Mouse (Mus musculus): Measurements from ENCODE around the gene Chn1.
"Not testable (repeated sequence)": the region's sequence is repeated elsewhere in the genome, so short reads cannot be mapped to it uniquely, and the experiment has no call there.

Gene Chn1

GRCm38 (mm10) chr2:73774786-73775682 lies at the start of gene Chn1:
Chn1 (minus strand) TSS chr2:73775346.
- peak; percentile 34 for DNase-seq (ENCODE audit: low read depth, low spot score)

GRCm38 (mm10) chr2:73818742-73819141 lies 43.6 kb upstream of the Chn1 start:
- peak; percentile 6 for DNase-seq (ENCODE audit: low read depth, low spot score)

GRCm38 (mm10) chr2:73807609-73808008 lies 32.5 kb upstream of the Chn1 start:
- no peak for DNase-seq (ENCODE audit: low read depth, low spot score)

GRCm38 (mm10) chr2:73800127-73800526 lies 25.0 kb upstream of the Chn1 start:
- not testable (repeated sequence) for DNase-seq (ENCODE audit: low read depth, low spot score)

GRCm38 (mm10) chr2:73798786-73799185 lies 23.6 kb upstream of the Chn1 start:
- DNase-seq (ENCODE audit: low read depth, low spot score) = no peak

GRCm38 (mm10) chr2:73798136-73798535 lies 23.0 kb upstream of the Chn1 start:
- DNase-seq (ENCODE audit: low read depth, low spot score) = no peak

- peak; percentile 9 for DNase-seq (ENCODE audit: low read depth, low spot score)
These were observed 16.9 kb upstream of the Chn1 start for GRCm38 (mm10) chr2:73791846-73792630.

GRCm38 (mm10) chr2:73790332-73790731 lies 15.2 kb upstream of the Chn1 start:
- DNase-seq (ENCODE audit: low read depth, low spot score) = no peak

- DNase-seq (ENCODE audit: low read depth, low spot score) = no peak
These were observed 13.2 kb upstream of the Chn1 start for GRCm38 (mm10) chr2:73788395-73788794.

GRCm38 (mm10) chr2:73782371-73782905 lies 7.3 kb upstream of the Chn1 start:
- DNase-seq (ENCODE audit: low read depth, low spot score) = no peak

GRCm38 (mm10) chr2:73780321-73781010 lies 5.3 kb upstream of the Chn1 start:
- no peak for DNase-seq (ENCODE audit: low read depth, low spot score)

- no peak for DNase-seq (ENCODE audit: low read depth, low spot score)
These were observed 4.7 kb upstream of the Chn1 start for GRCm38 (mm10) chr2:73779796-73780195.

GRCm38 (mm10) chr2:73779016-73779595 lies 4.0 kb upstream of the Chn1 start:
- no peak for DNase-seq (ENCODE audit: low read depth, low spot score)

- no peak for DNase-seq (ENCODE audit: low read depth, low spot score)
These were observed 1.8 kb upstream of the Chn1 start for GRCm38 (mm10) chr2:73776936-73777335.

- DNase-seq (ENCODE audit: low read depth, low spot score) = no peak
These were observed 651 bp upstream of the Chn1 start for GRCm38 (mm10) chr2:73775683-73776310.

GRCm38 (mm10) chr2:73772945-73773344 lies 2.2 kb downstream of the Chn1 start:
- no peak for DNase-seq (ENCODE audit: low read depth, low spot score)

- no peak for DNase-seq (ENCODE audit: low read depth, low spot score)
These were observed 6.5 kb downstream of the Chn1 start for GRCm38 (mm10) chr2:73768669-73769068.

GRCm38 (mm10) chr2:73763541-73763940 lies 11.6 kb downstream of the Chn1 start:
- no peak for DNase-seq (ENCODE audit: low read depth, low spot score)

- DNase-seq (ENCODE audit: low read depth, low spot score) = no peak
These were observed 15.2 kb downstream of the Chn1 start for GRCm38 (mm10) chr2:73759899-73760298.

GRCm38 (mm10) chr2:73759027-73759426 lies 16.1 kb downstream of the Chn1 start:
- DNase-seq (ENCODE audit: low read depth, low spot score) = no peak

GRCm38 (mm10) chr2:73747297-73747696 lies 27.8 kb downstream of the Chn1 start:
- no peak for DNase-seq (ENCODE audit: low read depth, low spot score)

Measured in CD4-positive helper T cell, adult 2 months (primary cell).